Mouse (Mus musculus) cerebellum, adult 11-12 months (tissue): ENCODE data around the gene Surf4.
"Not testable (repeated sequence)": the region's sequence is repeated elsewhere in the genome, so short reads cannot be mapped to it uniquely, and the experiment has no call there.

Source experiments
- DNase-seq: peaks from one replicate; pipeline ENCODE4 v3.0.0; 2022

The Surf4 gene

DNA sequence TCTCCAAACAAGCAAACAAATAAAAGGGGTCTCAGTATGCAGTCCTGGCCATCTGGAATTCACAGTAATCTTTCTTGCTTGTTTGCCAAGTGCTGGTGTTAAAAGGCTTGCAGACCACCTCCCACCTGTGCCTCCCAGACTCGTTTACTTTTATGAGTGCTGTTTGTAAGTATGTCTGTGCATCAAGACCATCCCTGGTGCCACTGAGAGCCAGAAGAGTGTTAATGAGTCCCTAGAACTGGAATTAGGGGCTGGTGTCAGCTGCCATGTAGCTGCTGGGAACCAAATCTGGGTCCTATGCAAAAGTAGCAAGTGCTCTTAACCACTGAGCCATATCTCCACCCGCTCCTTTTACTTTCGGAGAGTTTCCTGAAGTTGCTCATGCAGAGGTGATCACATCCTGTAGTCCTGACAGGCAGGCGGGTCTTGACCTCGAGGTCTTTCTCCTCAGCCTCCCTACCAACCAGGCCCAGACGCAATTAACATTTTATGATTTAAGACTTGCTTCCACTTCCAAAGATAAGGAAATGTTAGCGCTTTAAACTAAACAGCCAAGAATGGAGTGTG, 31.8 kb downstream of the Surf4 start:
- no peak for DNase-seq

DNA sequence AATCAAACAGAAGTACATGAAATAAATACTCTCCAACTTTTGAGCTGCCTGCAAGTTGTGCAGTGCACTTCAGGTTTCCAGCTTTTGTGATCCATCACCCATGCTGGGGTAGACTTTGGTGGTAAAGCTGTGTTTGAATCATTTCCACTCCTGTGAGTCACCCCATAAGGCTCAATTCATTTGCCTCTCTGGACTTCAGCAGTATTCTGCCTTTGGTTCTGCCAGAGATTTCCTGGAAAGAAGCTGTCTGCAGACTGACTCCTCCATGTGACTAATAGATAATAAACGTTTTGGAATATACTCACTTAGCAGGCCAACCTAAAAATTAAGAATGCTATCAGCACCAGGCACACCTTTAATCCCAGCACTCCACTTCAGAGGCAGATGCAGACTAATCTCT, 33.0 kb downstream of the Surf4 start:
- no peak for DNase-seq

- no peak for DNase-seq
Observed at GRCm38 (mm10) chr2:26895898-26896297, 37.8 kb downstream of the Surf4 start.

- not testable (repeated sequence) for DNase-seq
Observed at GRCm38 (mm10) chr2:26886170-26886569, 47.6 kb downstream of the Surf4 start.

DNA sequence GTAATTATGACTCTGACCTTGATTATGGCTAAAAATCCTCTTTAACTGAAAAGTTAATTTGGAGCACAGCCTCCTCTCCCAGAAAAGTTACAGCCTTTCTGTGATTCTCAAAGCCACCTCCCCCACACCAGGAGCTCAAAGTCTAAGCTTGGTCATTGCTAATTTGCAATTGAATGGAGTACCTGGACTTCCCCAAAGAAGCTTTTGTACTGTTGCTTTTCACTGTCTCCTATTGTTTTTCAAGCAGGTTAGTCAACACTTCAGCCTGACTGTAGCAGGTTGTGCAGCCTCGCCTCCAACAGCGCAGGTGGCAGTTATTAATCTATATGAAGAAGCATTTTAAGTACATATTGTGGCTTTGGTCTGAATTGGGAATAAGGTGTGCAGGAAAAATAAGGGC, 48.2 kb downstream of the Surf4 start:
- not testable (repeated sequence) for DNase-seq

DNA sequence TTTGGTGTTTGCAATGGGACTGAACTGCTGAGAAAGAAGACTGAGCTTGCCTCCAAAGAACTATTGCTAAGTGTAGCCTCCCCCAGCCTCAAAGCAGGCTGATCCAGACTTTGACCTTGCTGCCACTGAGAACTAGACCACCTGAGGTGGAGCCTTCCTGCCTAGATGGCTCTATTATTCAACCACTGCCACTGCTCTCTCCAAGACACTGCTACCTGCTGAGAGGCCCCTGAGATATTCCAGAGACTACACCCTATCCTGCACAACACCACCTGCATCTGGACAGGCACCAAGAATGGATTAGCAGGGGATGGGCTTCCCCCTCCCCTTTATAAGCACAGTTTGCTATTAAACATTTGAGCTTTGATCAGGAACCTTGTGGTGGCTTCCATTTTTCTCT, 55.2 kb downstream of the Surf4 start:
- DNase-seq = no peak

DNA sequence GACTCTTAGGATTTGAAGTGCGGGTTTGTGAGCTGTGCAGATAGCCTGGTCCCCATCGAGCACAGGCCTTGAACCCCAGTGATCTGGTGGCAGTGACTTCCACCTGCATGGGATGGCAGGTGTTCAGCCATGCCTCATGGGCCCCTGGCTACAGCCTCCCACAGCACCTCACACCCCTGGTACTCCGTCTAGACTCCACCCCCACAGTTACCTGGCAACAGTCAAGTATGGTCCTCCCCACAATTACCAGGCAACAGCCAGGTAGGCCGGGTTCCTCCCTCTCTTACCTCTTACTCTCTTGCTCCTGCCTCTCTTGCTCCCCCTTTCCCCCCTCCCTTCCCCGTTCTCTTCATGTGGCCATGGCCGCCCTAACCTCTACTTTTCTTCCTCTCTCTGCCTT, 63.1 kb downstream of the Surf4 start:
- no peak for DNase-seq
